ENCODE assay signal across 34 mouse cellular contexts in the genomic region with DNA sequence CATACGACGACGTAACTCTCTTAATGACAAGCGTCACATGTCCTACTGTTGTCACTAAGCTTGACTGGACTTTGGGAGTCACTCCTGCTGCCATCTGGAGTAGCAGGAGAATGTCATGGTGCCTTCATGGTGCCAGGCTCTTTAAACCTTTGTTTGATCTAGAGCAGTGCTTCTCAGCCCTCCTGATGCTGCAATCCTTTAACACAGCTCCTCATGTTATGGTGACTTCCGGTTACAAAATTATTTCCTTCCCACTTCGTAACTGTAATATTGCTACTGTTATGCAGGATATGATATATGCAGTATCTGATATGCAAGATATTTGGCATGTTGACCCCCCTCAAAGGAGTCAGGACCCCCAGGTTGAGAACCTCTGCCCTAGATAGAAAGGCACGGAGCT. TPM values are rescaled to one million over a fixed set of nuclear protein-coding genes. Genes with fewer than 3 reads are reported as not detected.
DNase-seq lines count a peak whose midpoint lies in the region; ATAC-seq and TF ChIP-seq lines count a peak whose summit lies in the region.
"Had no signal": no experiment of that assay in that cellular context is flagged by ENCODE, and none has a peak within 500 bp of the region (broad histone marks: within the 10 kb centered on the region; RNA-seq: fewer than 3 reads in every experiment).

No protein-coding gene starts in this region.

- H3K27me3 ChIP-seq in stomach, embryonic 14.5 days (ENCODE audit: control insufficient read depth, insufficient read depth, low read length), result no peaks in the 10 kb centered on the region
- no peaks in the 10 kb centered on the region for H3K27me3 ChIP-seq in stomach, postnatal 0 days (ENCODE audit: control insufficient read depth, insufficient read depth, low read length)
- no peaks in the 10 kb centered on the region for H3K27me3 ChIP-seq in cerebellum, adult 2 months (ENCODE audit: control insufficient read depth, insufficient read depth, low read length)
- H3K27me3 ChIP-seq: embryonic facial prominence, embryonic 13.5 days; forebrain, embryonic 15.5 days; heart, embryonic 13.5 days; hindbrain, embryonic 15.5 days; liver, embryonic 12.5 days; megakaryocyte, embryonic 14.5 days; midbrain, embryonic 13.5 days; neural tube, embryonic 15.5 days had no signal

- no peaks in the 10 kb centered on the region; the same call in 1 of the 2 replicates for H3K36me3 ChIP-seq in stomach, embryonic 14.5 days (ENCODE audit: control insufficient read depth, insufficient read depth, low read length)
- H3K36me3 ChIP-seq in stomach, postnatal 0 days (ENCODE audit: control insufficient read depth, insufficient read depth, low read length), result no peaks in the 10 kb centered on the region
- H3K36me3 ChIP-seq: forebrain, embryonic 15.5 days; hindbrain, embryonic 15.5 days; liver, embryonic 12.5 days; neural tube, embryonic 15.5 days had no signal

- no peaks in the 10 kb centered on the region for H3K9me3 ChIP-seq in stomach, embryonic 14.5 days (ENCODE audit: control insufficient read depth, low read depth, low read length)
- H3K9me3 ChIP-seq in stomach, postnatal 0 days (ENCODE audit: control insufficient read depth, low read length), result no peaks in the 10 kb centered on the region
- H3K9me3 ChIP-seq: forebrain, embryonic 15.5 days; heart, embryonic 13.5 days; hindbrain, embryonic 15.5 days; midbrain, embryonic 13.5 days; neural tube, embryonic 15.5 days had no signal

- no peak for TF ChIP-seq CTCF in stomach, postnatal 0 days (IDR thresholded peaks at IDR 0.05; ENCODE audit: low read depth)
- no peak for TF ChIP-seq CTCF in cerebellum, adult 2 months (IDR thresholded peaks at IDR 0.05; ENCODE audit: borderline replicate concordance, insufficient read depth, low read depth, low read length)

- no peak overlapping the region for H3K4me3 ChIP-seq in stomach, embryonic 14.5 days (ENCODE audit: low read depth, low read length)
- H3K4me3 ChIP-seq in stomach, postnatal 0 days (ENCODE audit: low read depth, low read length), result no peak overlapping the region
- no peak overlapping the region for H3K4me3 ChIP-seq in cerebellum, adult 2 months (replicated peaks; ENCODE audit: insufficient read depth, low read depth, low read length)
- H3K4me3 ChIP-seq: embryonic facial prominence, embryonic 13.5 days; forebrain, embryonic 10.5 days; forebrain, embryonic 15.5 days; heart, adult 2 months; heart, embryonic 13.5 days; hindbrain, embryonic 15.5 days; liver, embryonic 12.5 days; megakaryocyte, embryonic 14.5 days; midbrain, embryonic 13.5 days; neural tube, embryonic 15.5 days had no signal

- no peak for TF ChIP-seq POLR2A in cerebellum, adult 2 months (IDR thresholded peaks at IDR 0.05; ENCODE audit: borderline replicate concordance, insufficient read depth, low read length)

- WGBS in stomach, embryonic 14.5 days, result 86% methylated on average over 7 of the region's 7 CpGs
- WGBS in stomach, postnatal 0 days, result 85% methylated on average over 7 of the region's 7 CpGs
- 69% methylated on average over 7 of the region's 7 CpGs for WGBS in cerebellum, adult 2 months

- H3K4me1 ChIP-seq in stomach, embryonic 14.5 days (ENCODE audit: control insufficient read depth, insufficient read depth, low read length), result peaks cover 4% of the 10 kb centered on the region; the same call in 1 of the 2 replicates
- H3K4me1 ChIP-seq in stomach, postnatal 0 days (replicated peaks; ENCODE audit: control insufficient read depth, insufficient read depth), result no peaks in the 10 kb centered on the region
- H3K4me1 ChIP-seq in cerebellum, adult 2 months (ENCODE audit: control insufficient read depth, insufficient read depth, low read length), result no peaks in the 10 kb centered on the region
- H3K4me1 ChIP-seq: forebrain, embryonic 15.5 days; heart, embryonic 13.5 days; hindbrain, embryonic 15.5 days; liver, embryonic 12.5 days; midbrain, embryonic 13.5 days; neural tube, embryonic 15.5 days had no signal

- no peak for TF ChIP-seq EP300 in stomach, postnatal 0 days (optimal IDR thresholded peaks at IDR 0.05)

- no peak overlapping the region for H3K4me2 ChIP-seq in stomach, embryonic 14.5 days (replicated peaks; ENCODE audit: low read depth, low read length)
- no peak overlapping the region for H3K4me2 ChIP-seq in stomach, postnatal 0 days (replicated peaks; ENCODE audit: low read depth)
- H3K4me2 ChIP-seq: embryonic facial prominence, embryonic 13.5 days; forebrain, embryonic 15.5 days; heart, embryonic 13.5 days; hindbrain, embryonic 15.5 days; liver, embryonic 12.5 days; midbrain, embryonic 13.5 days; neural tube, embryonic 15.5 days had no signal

- DNase-seq in stomach, postnatal 0 days (ENCODE audit: low spot score), result no peak
- DNase-seq in cerebellum, adult 2 months, result no peak
- no peak for DNase-seq in yolk sac, embryonic 10.5 days (ENCODE audit: low spot score)
- no peak for DNase-seq in adrenal gland, adult 8-10 months
- DNase-seq: adrenal gland, postnatal 36 days; B cell, adult 2 months; cerebellum, adult 9-10 months; cerebellum, postnatal 36 days; gastrocnemius, postnatal 36 days; heart, adult 2 months; heart, postnatal 10 days; kidney, adult 9 months; kidney, postnatal 10 days; lung, adult 2 months; right cerebral cortex, postnatal 25 days; thymus, postnatal 14 days had no signal

- no peak for ATAC-seq in stomach, embryonic 14.5 days (ENCODE audit: insufficient number of reproducible peaks, insufficient read depth, low FRiP score, low read depth)
- no peak for ATAC-seq in stomach, postnatal 0 days (ENCODE audit: low FRiP score, low TSS enrichment)
- peak; percentile 80 for ATAC-seq in granulocyte monocyte progenitor cell, adult 5-6 weeks (replicated peaks; ENCODE audit: poor library complexity, severe bottlenecking)
- peak; percentile 78 for ATAC-seq in megakaryocyte, adult 5-6 weeks (ENCODE audit: poor library complexity, severe bottlenecking)
- ATAC-seq: forebrain, embryonic 15.5 days; inflammation-experienced regulatory T-cells, adult 6 months; liver, embryonic 12.5 days; midbrain, embryonic 13.5 days had no signal

- peak overlapping the region; percentile 34; the same call in 1 of the 2 replicates for H3K27ac ChIP-seq in stomach, embryonic 14.5 days (ENCODE audit: low read length)
- H3K27ac ChIP-seq in stomach, postnatal 0 days (replicated peaks), result no peak overlapping the region
- H3K27ac ChIP-seq in cerebellum, adult 2 months (ENCODE audit: insufficient read depth, low read length), result no peak overlapping the region
- H3K27ac ChIP-seq: embryonic facial prominence, embryonic 13.5 days; forebrain, embryonic 10.5 days; forebrain, embryonic 15.5 days; heart, adult 2 months; heart, embryonic 13.5 days; hindbrain, embryonic 15.5 days; liver, embryonic 12.5 days; midbrain, embryonic 13.5 days; neural tube, embryonic 15.5 days had no signal

- no peak overlapping the region for H3K9ac ChIP-seq in stomach, embryonic 14.5 days (replicated peaks; ENCODE audit: low read depth, low read length)
- H3K9ac ChIP-seq in stomach, postnatal 0 days (ENCODE audit: low read length), result no peak overlapping the region
- H3K9ac ChIP-seq: embryonic facial prominence, embryonic 13.5 days; forebrain, embryonic 15.5 days; heart, embryonic 13.5 days; hindbrain, embryonic 15.5 days; liver, embryonic 12.5 days; midbrain, embryonic 13.5 days; neural tube, embryonic 15.5 days had no signal

RNA-seq across cellular contexts. Expression of gene Dync2li1, which starts 7.2 kb away (rescaled TPM):
- polyA plus RNA-seq in stomach, embryonic 14.5 days (2014; fragmentation: Nextera tagmentation; extraction: Ambion mirVana), result 37.1 and 39.9 TPM in 2 replicates
- polyA plus RNA-seq in stomach, postnatal 0 days (2015; fragmentation: Nextera tagmentation; extraction: Ambion mirVana), result 13.3 and 14.0 TPM in 2 replicates
- 4.8 and 6.4 TPM in 2 replicates for total RNA-seq in granulocyte monocyte progenitor cell, adult 5-6 weeks (2014; fragmentation: Nextera tagmentation)
- 2.3 and 4.2 TPM in 2 replicates for total RNA-seq in granulocyte monocyte progenitor cell, adult 5-6 weeks (2017)
- total RNA-seq in megakaryocyte, adult 5-6 weeks (2015), result 2.6 and 3.3 TPM in 2 replicates
- total RNA-seq in megakaryocyte, adult 5-6 weeks (2017), result 0.88 and 1.1 TPM in 2 replicates
- polyA plus RNA-seq in cerebellum, adult 2 months (2012; rRNA removed), result 15.3 and 17.6 TPM in 2 replicates
- total RNA-seq in adrenal gland, adult 8-10 months (2022), result 10 to 100 TPM; 17.8 to 47.6 (median 29.7) TPM

RNA-seq across cellular contexts. Expression of gene Abcg8, which starts 57.0 kb away (rescaled TPM):
- polyA plus RNA-seq in stomach, embryonic 14.5 days (2014; fragmentation: Nextera tagmentation; extraction: Ambion mirVana), result 0.20 TPM in 1 of 2 replicates, not detected in the other
- polyA plus RNA-seq in stomach, postnatal 0 days (2015; fragmentation: Nextera tagmentation; extraction: Ambion mirVana), result 0.08 and 0.13 TPM in 2 replicates
- total RNA-seq in granulocyte monocyte progenitor cell, adult 5-6 weeks (2014; fragmentation: Nextera tagmentation), result not detected in 2 replicates
- total RNA-seq in granulocyte monocyte progenitor cell, adult 5-6 weeks (2017), result not detected in 2 replicates
- not detected in 2 replicates for total RNA-seq in megakaryocyte, adult 5-6 weeks (2015)
- not detected in 2 replicates for total RNA-seq in megakaryocyte, adult 5-6 weeks (2017)
- not detected in 2 replicates for polyA plus RNA-seq in cerebellum, adult 2 months (2012; rRNA removed)
- total RNA-seq in adrenal gland, adult 8-10 months (2022), result not detected
- total RNA-seq: adrenal gland, adult 18-20 months; adrenal gland, postnatal 36 days; gastrocnemius, adult 18-20 months; gastrocnemius, postnatal 36 days; heart, adult 2 months; heart, postnatal 10 days; hematopoietic stem cell, adult 5-6 weeks; left cerebral cortex, postnatal 10 days had no signal
- polyA plus RNA-seq: frontal cortex, adult 2 months; heart, adult 2 months; heart, embryonic 13.5 days; inflammation-experienced regulatory T-cells, adult 6 months had no signal

Comparison
In these comparisons a context has a peak if more than half of its experiments do, and no peak if none do; other contexts are left out.
1. ATAC-seq: peak in granulocyte monocyte progenitor cell, adult 5-6 weeks (single experiment) and megakaryocyte, adult 5-6 weeks (single experiment); none in stomach, embryonic 14.5 days (single experiment) and stomach, postnatal 0 days (single experiment).